Mouse (Mus musculus) gastrocnemius, adult 18-20 months (tissue): ENCODE results near the gene Prdm8. TPM values are rescaled to one million over a fixed set of nuclear protein-coding genes. Genes with fewer than 3 reads are reported as not detected.

Source experiments
- total RNA-seq, 2 experiments: library from RNA; stranded (reverse); gene quantifications; 2 replicates each; pipeline ENCODE4 v1.2.3; 2021

Gene Prdm8
- total RNA-seq, 2 experiments from 2014 or later, result 0.55 to 1.2 TPM

Other genes starting within 250 kb of the Prdm8 start
- gene Antxr2, start 136.2 kb upstream of the Prdm8 start, total RNA-seq, result 1 to 10 TPM; 8.3 to 10.0 TPM
- under 1 TPM; 0.32 to 0.57 TPM for gene Fgf5, start 87.0 kb downstream of the Prdm8 start, total RNA-seq
- not detected for gene Cfap299, start 162.1 kb downstream of the Prdm8 start, total RNA-seq